Mouse (Mus musculus): ENCODE results near the gene Dnm3. TPM values are rescaled to one million over a fixed set of nuclear protein-coding genes. Genes with fewer than 3 reads are reported as not detected.

Dnm3 gene
- polyA plus RNA-seq, 1 experiment from 2014 or later, result 4.4 TPM

GRCm38 (mm10) chr1:162051710-162052109 lies 426.1 kb downstream of the Dnm3 start:
- H3K9ac ChIP-seq, result no peak overlapping the region
- ATAC-seq, result no peak
- 88% methylated on average over 4 of the region's 4 CpGs for WGBS
- no peaks in the 10 kb centered on the region for H3K27me3 ChIP-seq (replicated peaks)
- no peak overlapping the region for H3K4me3 ChIP-seq (replicated peaks)
- H3K4me1 ChIP-seq (replicated peaks), result no peaks in the 10 kb centered on the region
- no peak overlapping the region for H3K4me2 ChIP-seq (replicated peaks)
- no peaks in the 10 kb centered on the region for H3K36me3 ChIP-seq
- H3K27ac ChIP-seq, result no peak overlapping the region
- no peaks in the 10 kb centered on the region for H3K9me3 ChIP-seq

GRCm38 (mm10) chr1:162047673-162048072 lies 430.2 kb downstream of the Dnm3 start:
- H3K4me1 ChIP-seq (replicated peaks), result peaks cover 8% of the 10 kb centered on the region; the same call in 1 of the 2 replicates
- no peak for ATAC-seq
- WGBS, result 84% methylated on average over 7 of the region's 7 CpGs

GRCm38 (mm10) chr1:162043788-162044717 lies 433.8 kb downstream of the Dnm3 start:
- peak overlapping the region; percentile 48 for H3K27ac ChIP-seq

More at GRCm38 (mm10) chr1:162047673-162048072, 430.2 kb downstream of the Dnm3 start:
- no peaks in the 10 kb centered on the region for H3K27me3 ChIP-seq (replicated peaks)
- H3K36me3 ChIP-seq, result no peaks in the 10 kb centered on the region
- H3K9me3 ChIP-seq, result no peaks in the 10 kb centered on the region
- H3K9ac ChIP-seq, result no peak overlapping the region
- H3K4me2 ChIP-seq (replicated peaks), result no peak overlapping the region
- no peak overlapping the region for H3K4me3 ChIP-seq (replicated peaks)
- H3K27ac ChIP-seq, result no peak overlapping the region

GRCm38 (mm10) chr1:162043216-162043615 lies 434.6 kb downstream of the Dnm3 start:
- ATAC-seq, result no peak
- Histone ChIP-seq H3K9me3 (no peaks in the 10 kb centered on the region), H3K27ac (no peak overlapping the region), H3K27me3 (replicated peaks) (no peaks in the 10 kb centered on the region), H3K36me3 (no peaks in the 10 kb centered on the region), H3K4me2 (replicated peaks) (no peak overlapping the region), H3K4me1 (replicated peaks) (peaks cover 17% of the 10 kb centered on the region), H3K4me3 (replicated peaks) (no peak overlapping the region), H3K9ac (no peak overlapping the region)
- 87% methylated on average over 1 of the region's 1 CpGs for WGBS

More at GRCm38 (mm10) chr1:162043788-162044717, 433.8 kb downstream of the Dnm3 start:
- no peaks in the 10 kb centered on the region for H3K27me3 ChIP-seq (replicated peaks)
- H3K36me3 ChIP-seq, result no peaks in the 10 kb centered on the region
- H3K4me2 ChIP-seq (replicated peaks), result no peak overlapping the region
- 61% methylated on average over 8 of the region's 8 CpGs for WGBS
- no peak overlapping the region for H3K4me3 ChIP-seq (replicated peaks)
- no peaks in the 10 kb centered on the region for H3K9me3 ChIP-seq
- peaks cover 14% of the 10 kb centered on the region for H3K4me1 ChIP-seq (replicated peaks)
- ATAC-seq, result no peak
- H3K9ac ChIP-seq, result no peak overlapping the region

GRCm38 (mm10) chr1:162042384-162042783 lies 435.4 kb downstream of the Dnm3 start:
- ATAC-seq, result no peak
- Histone ChIP-seq H3K9me3 (no peaks in the 10 kb centered on the region), H3K27ac (no peak overlapping the region), H3K9ac (no peak overlapping the region), H3K4me1 (replicated peaks) (peaks cover 22% of the 10 kb centered on the region), H3K4me3 (replicated peaks) (no peak overlapping the region), H3K4me2 (replicated peaks) (no peak overlapping the region), H3K27me3 (replicated peaks) (no peaks in the 10 kb centered on the region), H3K36me3 (no peaks in the 10 kb centered on the region)
- WGBS, result 90% methylated on average over 5 of the region's 5 CpGs

GRCm38 (mm10) chr1:162040490-162041274 lies 437.2 kb downstream of the Dnm3 start:
- Histone ChIP-seq H3K9ac (no peak overlapping the region), H3K27me3 (replicated peaks) (no peaks in the 10 kb centered on the region), H3K27ac (peak overlapping the region; percentile 51), H3K4me3 (replicated peaks) (no peak overlapping the region), H3K36me3 (no peaks in the 10 kb centered on the region), H3K4me1 (replicated peaks) (peaks cover 31% of the 10 kb centered on the region), H3K9me3 (no peaks in the 10 kb centered on the region), H3K4me2 (replicated peaks) (no peak overlapping the region)
- peak; percentile 76 for ATAC-seq
- 48% methylated on average over 6 of the region's 6 CpGs for WGBS

- no peak for ATAC-seq
- H3K4me3 ChIP-seq (replicated peaks), result no peak overlapping the region
- no peaks in the 10 kb centered on the region for H3K27me3 ChIP-seq (replicated peaks)
- no peaks in the 10 kb centered on the region for H3K36me3 ChIP-seq
- no peak overlapping the region for H3K4me2 ChIP-seq (replicated peaks)
- no peaks in the 10 kb centered on the region for H3K9me3 ChIP-seq
- H3K9ac ChIP-seq, result no peak overlapping the region
- peak overlapping the region; percentile 41; the same call in 1 of the 2 replicates for H3K27ac ChIP-seq
- peaks cover 31% of the 10 kb centered on the region for H3K4me1 ChIP-seq (replicated peaks)
- WGBS, result 46% methylated on average over 7 of the region's 7 CpGs
Observed at GRCm38 (mm10) chr1:162039808-162040207, 438.0 kb downstream of the Dnm3 start.

GRCm38 (mm10) chr1:162039011-162039595 lies 438.7 kb downstream of the Dnm3 start:
- Histone ChIP-seq H3K9me3 (no peaks in the 10 kb centered on the region), H3K4me1 (replicated peaks) (peaks cover 27% of the 10 kb centered on the region), H3K9ac (no peak overlapping the region), H3K27me3 (replicated peaks) (no peaks in the 10 kb centered on the region), H3K4me3 (replicated peaks) (no peak overlapping the region), H3K36me3 (no peaks in the 10 kb centered on the region), H3K27ac (peak overlapping the region; percentile 48), H3K4me2 (replicated peaks) (no peak overlapping the region; the same call in 1 of the 2 replicates)
- ATAC-seq, result peak; percentile 50
- WGBS, result 53% methylated on average over 9 of the region's 9 CpGs

GRCm38 (mm10) chr1:162038431-162038830 lies 439.4 kb downstream of the Dnm3 start:
- ATAC-seq, result no peak
- peak overlapping the region; percentile 48; the same call in 1 of the 2 replicates for H3K27ac ChIP-seq
- no peaks in the 10 kb centered on the region for H3K9me3 ChIP-seq
- H3K36me3 ChIP-seq, result no peaks in the 10 kb centered on the region
- H3K4me3 ChIP-seq (replicated peaks), result no peak overlapping the region
- H3K4me1 ChIP-seq (replicated peaks), result peaks cover 23% of the 10 kb centered on the region
- WGBS, result 60% methylated on average over 5 of the region's 5 CpGs
- H3K9ac ChIP-seq, result no peak overlapping the region
- H3K27me3 ChIP-seq (replicated peaks), result no peaks in the 10 kb centered on the region
- H3K4me2 ChIP-seq (replicated peaks), result no peak overlapping the region

GRCm38 (mm10) chr1:162037968-162038421 lies 439.8 kb downstream of the Dnm3 start:
- Histone ChIP-seq H3K36me3 (no peaks in the 10 kb centered on the region), H3K4me2 (replicated peaks) (no peak overlapping the region), H3K4me1 (replicated peaks) (peaks cover 23% of the 10 kb centered on the region), H3K9me3 (no peaks in the 10 kb centered on the region), H3K27ac (peak overlapping the region; percentile 70), H3K4me3 (replicated peaks) (no peak overlapping the region), H3K27me3 (replicated peaks) (no peaks in the 10 kb centered on the region), H3K9ac (no peak overlapping the region)
- 60% methylated on average over 10 of the region's 10 CpGs for WGBS
- ATAC-seq, result 0 out of 2 replicates have a peak, but pooled peaks have one; percentile 6

- ATAC-seq, result peak; percentile 78
- H3K4me2 ChIP-seq (replicated peaks), result no peak overlapping the region
- H3K27ac ChIP-seq, result peak overlapping the region; percentile 70
- H3K4me1 ChIP-seq (replicated peaks), result peaks cover 23% of the 10 kb centered on the region
- WGBS, result 46% methylated on average over 6 of the region's 6 CpGs
- H3K27me3 ChIP-seq (replicated peaks), result no peaks in the 10 kb centered on the region
- H3K36me3 ChIP-seq, result no peaks in the 10 kb centered on the region
- no peak overlapping the region for H3K9ac ChIP-seq
- no peak overlapping the region for H3K4me3 ChIP-seq (replicated peaks)
- H3K9me3 ChIP-seq, result no peaks in the 10 kb centered on the region
Observed at GRCm38 (mm10) chr1:162037185-162037765, 440.6 kb downstream of the Dnm3 start.

Data from intestine, embryonic 15.5 days (tissue).